Mouse (Mus musculus): ENCODE measurements around the gene Gbp5. TPM values are rescaled to one million over a fixed set of nuclear protein-coding genes. Genes with fewer than 3 reads are reported as not detected.

The Gbp5 gene
- polyA plus RNA-seq, 1 experiment from 2014 or later, result 0.09 TPM

Other genes with a start within 250 kb of the Gbp5 start
- 169 and 191 TPM in 2 replicates for gene Pdlim5, start 98.3 kb upstream of the Gbp5 start, polyA plus RNA-seq (2015; fragmentation: Nextera tagmentation; extraction: Ambion mirVana)
- 2.3 and 2.4 TPM in 2 replicates for gene Gbp7, start 36.4 kb downstream of the Gbp5 start, polyA plus RNA-seq (2015; fragmentation: Nextera tagmentation; extraction: Ambion mirVana)
- gene Gbp3, start 66.0 kb downstream of the Gbp5 start, polyA plus RNA-seq (2015; fragmentation: Nextera tagmentation; extraction: Ambion mirVana), result 1.6 and 2.2 TPM in 2 replicates
- not detected in 2 replicates for gene Gbp2b, start 100.9 kb downstream of the Gbp5 start, polyA plus RNA-seq (2015; fragmentation: Nextera tagmentation; extraction: Ambion mirVana)
- gene Gbp2, start 126.6 kb downstream of the Gbp5 start, polyA plus RNA-seq (2015; fragmentation: Nextera tagmentation; extraction: Ambion mirVana), result 0.98 and 1.6 TPM in 2 replicates
- 11.1 and 12.0 TPM in 2 replicates for gene Kyat3, start 207.1 kb downstream of the Gbp5 start, polyA plus RNA-seq (2015; fragmentation: Nextera tagmentation; extraction: Ambion mirVana)

All from heart, embryonic 13.5 days (tissue).